11 mouse cellular contexts compared by ENCODE assay signal in the genomic region with DNA sequence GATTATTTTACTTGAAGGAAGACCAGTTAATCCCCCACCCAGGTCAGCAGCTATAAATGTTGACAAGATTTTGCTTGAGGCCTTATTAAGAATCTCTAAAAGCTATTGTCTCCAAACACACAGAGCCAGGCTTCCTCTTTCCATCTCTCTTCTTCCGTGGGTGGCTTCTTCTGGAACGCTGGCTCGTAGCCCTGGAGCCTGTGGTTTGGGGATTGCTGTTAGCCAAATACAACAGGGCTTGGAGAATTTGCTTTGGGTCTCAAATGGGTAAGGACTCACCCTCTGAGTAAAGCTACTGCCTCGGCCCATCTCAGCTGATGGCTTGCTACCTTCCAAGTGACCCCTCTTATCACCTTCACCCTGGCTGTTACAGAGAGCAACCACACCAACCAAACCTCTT.
A peak's percentile ranks its signal among the peaks of the same experiment; 100 is the strongest.
DNase-seq lines count a peak whose midpoint lies in the region; ATAC-seq and TF ChIP-seq lines count a peak whose summit lies in the region.
"Had no signal": no experiment of that assay in that cellular context is flagged by ENCODE, and none has a peak within 500 bp of the region (broad histone marks: within the 10 kb centered on the region; RNA-seq: fewer than 3 reads in every experiment).

No protein-coding gene starts in this region.

- intact Hi-C loops in gastrocnemius, postnatal 36 days (cut with DNase I), result loop anchor here (5.0 kb wide), 2 partner anchors 57 to 153 kb away; no protein-coding TSS in a partner anchor

- 52% methylated on average over 4 of the region's 4 CpGs for WGBS in liver, embryonic 12.5 days (ENCODE audit: insufficient replicate concordance)

- no peak overlapping the region for H3K4me3 ChIP-seq in layer of hippocampus, adult 2 months
- no peak overlapping the region for H3K4me3 ChIP-seq in liver, embryonic 12.5 days
- H3K4me3 ChIP-seq: limb, embryonic 13.5 days; midbrain, embryonic 12.5 days had no signal

- no peak overlapping the region for H3K9ac ChIP-seq in liver, embryonic 12.5 days
- H3K9ac ChIP-seq: limb, embryonic 13.5 days; midbrain, embryonic 12.5 days had no signal

- ATAC-seq in common myeloid progenitor, adult 5-6 weeks (replicated peaks; ENCODE audit: low read depth, poor library complexity, severe bottlenecking), result peak; percentile 70
- no peak for ATAC-seq in liver, embryonic 12.5 days
- ATAC-seq: hindbrain, embryonic 16.5 days had no signal

- H3K4me1 ChIP-seq in liver, embryonic 12.5 days, result peaks cover 20% of the 10 kb centered on the region

- no peaks in the 10 kb centered on the region for H3K9me3 ChIP-seq in liver, embryonic 12.5 days (replicated peaks)
- H3K9me3 ChIP-seq: limb, embryonic 13.5 days; midbrain, embryonic 12.5 days had no signal

- TF ChIP-seq CTCF in layer of hippocampus, adult 2 months (conservative IDR thresholded peaks at IDR 0.05), result no peak

- H3K36me3 ChIP-seq in liver, embryonic 12.5 days, result no peaks in the 10 kb centered on the region
- H3K36me3 ChIP-seq: limb, embryonic 13.5 days; midbrain, embryonic 12.5 days had no signal

- H3K27me3 ChIP-seq in liver, embryonic 12.5 days (replicated peaks), result peaks cover 21% of the 10 kb centered on the region
- H3K27me3 ChIP-seq: limb, embryonic 13.5 days had no signal

- peak; percentile 15 to 46 for DNase-seq in layer of hippocampus, adult 2 months (ENCODE audit: low spot score in 2 of 2)
- DNase-seq in layer of hippocampus, postnatal 36 days, result no peak
- DNase-seq in gastrocnemius, postnatal 36 days, result peak; percentile 35 to 44
- peak; percentile 47 for DNase-seq in layer of hippocampus, adult 9-11 months
- no peak for DNase-seq in adrenal gland, postnatal 25 days
- DNase-seq: kidney, postnatal 25 days had no signal

- H3K4me2 ChIP-seq in liver, embryonic 12.5 days, result no peak overlapping the region
- H3K4me2 ChIP-seq: limb, embryonic 13.5 days; midbrain, embryonic 12.5 days had no signal

- peak overlapping the region; percentile 61; the same call in 1 of the 2 replicates for H3K27ac ChIP-seq in layer of hippocampus, adult 2 months
- H3K27ac ChIP-seq in liver, embryonic 12.5 days, result no peak overlapping the region
- H3K27ac ChIP-seq: limb, embryonic 13.5 days; midbrain, embryonic 12.5 days had no signal

Comparison
In these comparisons a context has a peak if more than half of its experiments do, and no peak if none do; other contexts are left out.
1. DNase-seq: peak in layer of hippocampus, adult 2 months (2 of 2), gastrocnemius, postnatal 36 days (2 of 2) and layer of hippocampus, adult 9-11 months (single experiment); none in layer of hippocampus, postnatal 36 days (0 of 2) and adrenal gland, postnatal 25 days (single experiment).